Mouse (Mus musculus) fat pad, adult 2 months (tissue): ENCODE measurements around the gene Timm8a2.

Experiments
- DNase-seq: peaks from one replicate; pipeline ENCODE4 v3.0.0-alpha.2; 2011; ENCODE audit warnings: low read depth, low spot score; ENCODE audit errors: extremely low read depth

The Timm8a2 gene

DNA sequence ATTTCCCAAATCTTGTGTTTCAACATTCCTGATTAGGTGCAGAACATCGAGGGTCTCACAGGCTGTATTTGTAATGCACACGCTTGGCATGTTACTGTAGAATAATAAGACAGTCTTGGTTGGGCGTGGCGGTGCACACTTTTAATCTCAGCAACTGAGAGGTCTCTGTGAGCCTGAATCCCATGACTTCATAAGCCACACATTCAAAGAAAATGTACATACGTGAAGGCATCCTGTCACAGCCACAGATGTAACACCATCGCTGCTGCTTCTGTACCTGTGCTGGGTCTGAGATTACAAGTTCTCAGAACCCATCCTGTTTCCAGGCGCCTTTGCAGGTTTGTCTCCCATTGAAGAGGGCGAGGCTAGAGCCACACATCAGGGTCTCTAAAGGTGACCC, 22.7 kb upstream of the Timm8a2 start:
- DNase-seq = no peak

DNA sequence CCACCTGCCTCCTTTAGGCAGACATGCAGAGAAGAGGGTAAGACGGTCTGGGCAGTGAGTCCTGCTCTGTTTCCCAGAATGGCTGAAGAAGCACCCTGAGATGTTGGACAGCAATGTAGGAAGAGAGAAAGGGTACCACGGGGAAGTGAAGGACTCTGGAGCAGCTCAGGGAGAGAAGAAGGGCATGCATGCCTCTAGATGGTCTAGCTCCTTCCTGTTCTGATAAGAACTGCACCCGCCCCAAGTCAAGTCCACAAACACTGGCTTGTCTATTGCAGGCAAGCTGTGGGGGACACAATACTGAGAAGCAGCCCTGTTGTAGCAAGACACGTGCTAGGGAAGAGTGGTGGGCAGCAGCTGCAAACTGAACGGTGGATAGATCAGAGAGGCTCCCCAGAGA, 22.3 kb upstream of the Timm8a2 start:
- DNase-seq = no peak

DNA sequence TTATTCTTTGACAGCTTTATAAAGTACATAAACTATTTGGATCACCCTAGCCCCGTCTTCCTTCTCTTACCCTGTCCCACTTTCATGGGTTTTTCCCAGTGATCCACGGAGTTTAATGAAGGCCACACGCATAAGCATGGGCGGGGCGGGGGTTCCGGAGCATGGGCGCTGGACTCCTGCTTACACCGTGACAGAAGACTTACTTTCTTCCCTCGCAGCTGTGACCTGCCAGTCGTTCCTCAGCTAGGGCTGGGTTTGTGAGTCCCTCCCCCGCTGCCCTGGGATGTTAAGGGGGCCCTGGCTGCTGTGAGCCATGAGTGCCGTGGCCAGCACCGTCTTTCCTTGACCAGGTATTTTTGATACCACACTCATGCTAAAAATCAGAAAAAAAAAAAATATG, 21.7 kb upstream of the Timm8a2 start:
- DNase-seq = no peak

DNA sequence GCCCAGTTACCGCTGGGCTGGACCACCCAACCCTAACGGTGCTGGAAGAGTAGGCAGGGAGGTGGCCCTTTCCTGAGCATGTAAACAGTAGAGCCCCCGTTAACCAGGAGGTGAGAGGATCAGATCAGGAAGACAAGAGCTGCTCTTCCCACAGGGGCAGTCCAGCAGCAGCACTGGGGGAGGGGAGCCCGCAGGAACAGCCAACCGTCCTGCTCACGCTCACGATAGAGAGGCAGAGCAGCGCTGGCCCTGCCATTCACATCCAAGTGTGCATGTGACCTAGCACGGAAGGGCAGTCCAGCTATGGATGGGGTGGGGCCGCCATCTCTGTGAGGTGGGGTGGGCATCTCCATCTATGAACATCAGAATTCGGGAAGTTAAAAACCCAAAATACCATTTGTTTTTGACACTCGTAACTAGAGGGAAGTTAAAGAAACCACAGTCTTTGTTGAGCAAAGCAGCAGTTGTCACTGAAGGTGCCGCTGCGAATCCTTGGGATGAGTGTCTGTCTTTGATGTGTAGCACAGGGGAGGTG, 21.0 kb upstream of the Timm8a2 start:
- DNase-seq = no peak

DNA sequence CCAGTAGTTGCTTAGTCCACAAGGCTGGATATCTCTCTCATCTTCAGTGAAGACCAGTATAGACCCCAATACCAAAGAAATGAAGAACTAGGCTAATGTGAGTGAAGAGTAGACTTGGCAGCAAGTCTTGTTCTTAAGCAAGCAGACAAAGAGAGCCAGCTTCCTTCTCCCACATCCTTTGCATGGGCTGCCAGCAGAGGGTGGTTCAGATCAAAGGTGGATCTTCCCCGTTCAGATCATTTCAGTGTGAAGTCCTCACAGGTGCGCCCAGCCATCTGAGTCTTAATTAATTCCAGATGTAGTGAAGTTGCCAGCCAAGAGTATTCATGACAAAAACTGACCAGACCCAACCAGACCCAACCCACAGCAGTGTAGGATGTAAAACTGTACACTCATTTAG, 16.5 kb upstream of the Timm8a2 start:
- no peak for DNase-seq

DNA sequence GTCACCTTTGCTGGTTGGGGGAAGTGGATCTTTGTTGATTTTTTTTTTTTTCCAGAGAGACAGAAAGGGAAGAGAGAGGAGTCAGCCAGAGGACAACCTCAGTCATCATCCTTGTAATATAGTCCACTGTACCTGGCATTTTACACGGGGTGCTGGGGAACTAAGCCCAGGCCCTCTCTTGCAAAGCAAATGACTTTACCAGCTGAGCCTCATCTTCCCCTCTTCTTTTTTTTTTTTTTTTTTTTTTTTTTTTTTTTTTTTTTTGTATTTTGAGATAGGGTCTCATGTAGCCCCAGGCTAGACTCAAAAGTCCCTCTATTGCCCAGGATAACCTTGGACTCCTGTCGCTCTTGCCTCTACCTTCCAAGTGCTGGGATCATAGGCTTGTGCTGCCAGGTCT, 15.1 kb upstream of the Timm8a2 start:
- no peak for DNase-seq

DNA sequence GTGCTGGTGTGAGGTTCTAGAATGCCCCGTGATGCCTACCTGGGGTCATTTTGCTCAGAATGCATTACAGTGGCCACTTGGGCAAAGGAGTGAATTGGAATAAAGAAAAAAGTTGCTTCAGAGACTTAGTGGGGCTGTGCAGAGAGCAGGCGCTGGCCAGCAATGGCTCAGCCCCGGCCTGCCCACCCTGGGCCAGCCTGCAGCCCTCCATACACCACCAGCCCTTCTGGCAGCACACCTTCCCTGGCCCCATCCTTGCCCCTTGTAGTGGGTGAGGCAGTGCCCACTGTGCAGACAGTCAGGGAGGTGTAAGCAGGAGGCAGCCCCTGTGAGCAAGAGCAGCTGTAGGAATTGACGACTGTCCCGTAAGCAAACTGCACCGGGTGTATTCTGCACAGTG, 13.9 kb upstream of the Timm8a2 start:
- DNase-seq = no peak

DNA sequence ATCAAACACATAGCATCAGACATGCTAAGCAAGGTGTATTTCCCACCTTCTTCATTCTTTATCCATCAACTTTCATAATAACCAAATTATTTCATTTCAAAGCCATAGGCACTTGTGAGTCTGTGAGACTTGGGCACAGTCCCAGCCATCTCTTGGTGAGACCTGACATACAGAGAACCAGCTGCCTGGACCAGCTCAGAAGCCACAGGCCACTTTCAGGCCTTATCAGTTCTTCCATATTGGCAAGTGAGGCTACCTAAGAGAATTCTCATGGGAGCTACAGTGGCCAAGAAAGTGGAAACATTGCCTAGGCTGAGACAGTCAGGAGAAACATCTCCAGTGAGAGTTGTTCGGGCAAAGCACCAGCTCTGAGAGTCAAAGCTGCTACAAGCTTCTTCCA, 11.4 kb upstream of the Timm8a2 start:
- DNase-seq = no peak

DNA sequence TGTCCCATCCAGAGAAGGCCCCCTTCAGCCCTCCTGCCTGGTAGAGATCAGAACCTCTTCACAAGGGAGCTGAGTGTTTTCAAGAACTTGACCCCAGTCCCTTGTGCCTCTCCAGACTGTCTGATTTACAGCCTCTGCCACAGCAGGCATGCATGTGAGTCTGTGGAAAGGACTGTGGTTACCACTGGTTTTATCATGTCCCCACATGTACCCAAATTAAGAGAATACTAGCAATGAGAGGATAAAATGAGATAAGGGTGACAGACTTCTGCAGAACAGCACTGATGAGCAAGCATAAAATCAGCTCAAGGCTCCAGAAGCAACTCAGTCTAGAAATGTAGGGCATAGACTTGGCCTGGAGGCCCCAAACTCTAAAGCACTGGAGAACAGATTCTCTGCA, 10.5 kb upstream of the Timm8a2 start:
- DNase-seq = no peak

DNA sequence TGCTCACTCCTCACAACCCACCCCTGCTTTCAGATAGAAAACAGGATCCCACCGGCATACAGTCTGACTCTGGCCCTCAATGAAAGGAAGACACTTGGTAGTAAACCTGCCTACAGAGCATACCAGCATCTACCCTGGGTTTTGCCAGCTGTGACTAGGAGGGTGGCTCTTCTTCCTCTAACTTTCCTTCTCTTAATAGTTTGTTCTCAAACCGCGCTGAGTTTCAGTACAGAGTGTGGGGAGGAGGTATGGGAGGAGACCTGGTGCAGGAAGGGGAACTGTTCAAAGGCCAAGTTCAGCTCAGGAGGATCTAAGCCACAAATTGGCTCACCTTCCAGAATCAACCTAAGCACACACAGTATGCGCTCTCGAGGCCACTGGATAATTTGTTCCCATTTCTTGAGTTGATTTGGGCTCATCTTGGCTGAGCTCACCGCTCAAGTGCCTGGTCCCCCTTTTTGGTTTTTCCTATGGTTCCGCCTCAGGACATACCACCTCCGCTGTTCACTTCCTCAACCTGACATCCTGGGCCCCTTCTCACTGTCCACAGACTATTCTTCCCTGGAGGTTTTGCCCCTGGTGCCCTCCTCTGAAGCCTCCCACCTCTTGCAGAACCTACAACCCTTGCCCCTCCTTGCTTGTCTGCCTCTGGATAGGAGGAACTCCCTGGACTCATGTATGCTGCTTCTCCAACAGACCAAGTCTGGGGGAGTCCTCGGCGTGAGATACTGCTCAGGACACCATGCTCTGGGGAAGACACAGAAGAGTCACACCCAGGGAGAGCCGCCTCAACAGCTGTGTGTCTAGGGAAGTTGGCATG, 5.3 kb upstream of the Timm8a2 start:
- no peak for DNase-seq

DNA sequence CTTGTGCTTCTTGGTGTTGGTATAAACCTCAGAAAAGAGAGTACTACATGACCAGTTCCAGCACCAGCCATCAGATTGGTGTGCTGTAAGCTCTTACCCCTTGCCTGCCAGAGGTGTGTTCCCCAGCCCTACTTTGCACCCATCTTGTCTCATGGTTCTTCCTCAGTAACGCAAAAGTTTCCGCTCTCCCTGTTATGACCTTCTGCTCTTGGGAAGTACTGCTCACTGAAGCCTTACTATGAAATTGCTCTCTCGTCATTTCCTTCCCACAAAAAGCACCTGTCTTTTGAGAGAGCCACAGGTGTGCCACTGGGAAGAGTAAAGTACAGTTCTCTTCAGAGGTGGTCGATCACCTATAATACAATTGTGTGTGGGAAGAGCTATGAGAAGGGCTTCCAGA, 4.6 kb upstream of the Timm8a2 start:
- no peak for DNase-seq

DNA sequence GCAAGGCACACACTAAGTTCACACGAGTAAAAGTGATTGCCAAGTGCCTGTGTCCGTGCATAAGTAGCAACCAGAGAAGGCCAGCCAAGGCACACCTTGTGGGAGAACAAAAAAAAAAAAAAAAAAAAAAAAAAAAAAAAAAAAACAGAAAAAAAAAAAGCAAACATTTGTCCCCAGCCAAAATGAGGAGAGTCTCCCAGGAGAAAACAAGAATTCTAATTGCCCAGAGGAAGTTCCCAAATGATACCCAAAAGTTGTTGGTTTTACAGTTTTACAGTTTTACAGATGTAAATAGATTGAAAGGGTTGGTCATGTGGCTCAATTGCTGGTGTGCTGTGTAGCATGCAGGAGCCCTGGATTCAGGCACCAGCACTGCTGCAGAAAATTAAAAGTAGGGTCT, 2.4 kb upstream of the Timm8a2 start:
- DNase-seq = no peak

DNA sequence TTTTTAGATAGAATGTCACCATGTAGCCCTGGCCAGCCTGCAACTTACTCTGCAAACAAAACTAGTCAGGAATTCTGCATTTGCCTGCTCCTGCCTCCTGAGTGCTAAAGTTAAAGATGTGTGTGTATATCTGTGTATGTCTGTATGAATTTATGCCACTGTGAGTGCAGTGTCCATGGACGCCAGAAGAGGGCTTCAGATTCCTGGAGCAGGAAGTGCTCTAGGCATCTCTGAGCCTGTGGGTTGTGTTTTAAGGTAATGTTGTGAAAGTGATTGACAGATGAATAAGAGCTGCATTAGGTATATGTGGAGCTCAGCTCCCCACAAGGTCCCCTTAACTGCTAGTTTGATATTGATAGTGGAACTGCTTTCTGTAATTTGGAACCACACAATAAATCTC, 707 bp downstream of the Timm8a2 start:
- no peak for DNase-seq

DNA sequence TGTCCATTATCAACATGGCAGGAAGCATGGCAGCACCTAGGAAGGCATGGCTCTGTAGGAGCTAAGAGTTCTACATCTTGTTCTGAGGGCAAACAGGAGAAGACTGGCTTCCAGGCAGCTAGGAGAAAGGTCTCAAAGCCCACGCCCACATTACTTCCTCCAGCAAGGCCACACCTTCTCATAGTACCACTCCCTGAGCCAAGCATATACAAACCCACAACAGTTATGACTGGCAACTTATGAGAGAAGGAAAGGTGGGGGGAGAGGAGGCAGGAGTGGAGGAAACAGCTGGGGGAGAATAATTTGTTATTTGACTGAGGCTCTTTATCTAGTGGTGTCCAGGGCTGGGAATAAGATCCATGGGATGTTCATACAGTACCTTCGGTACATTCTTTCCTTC, 1.4 kb downstream of the Timm8a2 start:
- no peak for DNase-seq

DNA sequence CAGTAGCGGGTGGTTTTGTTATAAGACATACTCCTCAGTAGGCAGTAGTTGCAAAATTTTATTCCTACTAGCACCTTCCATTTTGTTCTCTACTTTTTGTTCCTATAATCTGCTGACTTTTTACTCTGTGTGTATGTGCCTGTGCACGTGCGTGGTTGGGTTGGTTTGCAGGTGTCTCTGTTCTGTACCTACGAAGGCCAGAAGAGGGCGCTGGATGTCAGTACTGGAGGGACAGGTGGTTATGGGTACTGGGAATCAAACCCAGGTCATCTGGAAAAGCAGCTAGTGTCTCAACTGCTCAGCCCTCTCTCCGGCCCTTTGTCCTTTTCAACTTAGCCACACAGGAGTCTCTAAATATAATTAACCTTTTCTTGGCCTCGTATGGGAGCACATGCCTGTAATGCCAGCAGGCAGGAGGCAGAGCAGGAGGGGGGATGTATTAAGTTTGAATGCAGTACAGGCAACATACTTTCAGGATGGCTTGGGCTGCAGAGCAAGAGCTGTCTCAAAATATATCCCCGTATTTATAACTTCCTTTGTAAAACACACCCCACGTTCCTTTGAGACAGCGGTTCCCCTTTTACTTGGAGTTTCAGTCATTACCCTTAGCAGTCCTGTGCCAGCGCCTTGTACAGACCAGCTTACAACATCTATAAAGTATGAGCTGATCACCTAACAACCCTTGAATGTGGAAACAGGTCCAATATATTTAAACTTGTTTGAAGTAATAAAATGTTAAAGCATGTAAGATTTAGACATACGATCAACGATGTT, 4.6 kb downstream of the Timm8a2 start:
- DNase-seq = no peak

DNA sequence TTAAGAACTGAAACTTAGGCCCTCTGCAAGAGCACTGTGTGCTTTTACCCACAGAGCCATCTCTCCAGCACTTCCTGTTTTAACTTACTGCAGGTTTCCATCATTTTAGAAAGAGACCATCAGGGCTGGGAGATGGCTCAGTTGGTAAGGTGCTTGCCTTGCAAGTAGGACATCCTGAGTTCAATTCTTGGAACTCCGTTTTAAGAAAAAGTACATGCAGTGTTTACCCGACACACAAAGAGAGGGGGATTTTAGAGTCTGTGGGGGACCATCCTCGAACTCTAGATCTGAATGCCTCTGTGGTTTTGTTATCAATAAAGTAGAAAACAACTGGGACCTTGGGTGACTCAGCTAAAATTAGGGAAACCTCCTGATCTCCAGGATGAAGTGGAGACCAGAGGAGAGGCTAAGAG, 6.9 kb downstream of the Timm8a2 start:
- DNase-seq = no peak

DNA sequence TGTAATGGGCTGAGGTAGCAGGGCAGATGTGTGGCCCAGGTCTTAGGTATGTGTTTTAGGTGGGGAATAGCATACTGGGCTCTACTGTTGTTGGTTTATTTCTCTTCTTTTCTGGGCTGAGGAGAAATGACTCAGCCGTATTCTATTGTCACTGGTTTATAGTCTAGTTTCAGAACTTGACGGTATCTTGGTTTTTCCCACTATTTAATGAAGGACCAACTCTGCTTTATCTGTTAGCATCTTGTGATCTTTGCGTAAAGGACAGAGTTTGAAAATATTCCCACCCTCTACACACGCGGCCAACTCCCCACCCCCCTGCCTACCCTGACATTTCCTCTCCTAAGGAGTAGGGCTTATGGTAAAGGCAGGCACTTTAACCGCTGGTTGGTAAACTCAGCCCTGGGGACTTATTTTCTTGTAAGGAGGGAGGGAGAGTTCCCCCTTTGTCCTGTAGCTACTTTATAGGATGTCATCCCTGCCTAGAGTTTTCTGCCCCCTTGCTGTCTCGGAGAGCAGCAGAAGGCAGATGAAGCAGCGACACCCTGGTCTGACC, 7.7 kb downstream of the Timm8a2 start:
- no peak for DNase-seq

DNA sequence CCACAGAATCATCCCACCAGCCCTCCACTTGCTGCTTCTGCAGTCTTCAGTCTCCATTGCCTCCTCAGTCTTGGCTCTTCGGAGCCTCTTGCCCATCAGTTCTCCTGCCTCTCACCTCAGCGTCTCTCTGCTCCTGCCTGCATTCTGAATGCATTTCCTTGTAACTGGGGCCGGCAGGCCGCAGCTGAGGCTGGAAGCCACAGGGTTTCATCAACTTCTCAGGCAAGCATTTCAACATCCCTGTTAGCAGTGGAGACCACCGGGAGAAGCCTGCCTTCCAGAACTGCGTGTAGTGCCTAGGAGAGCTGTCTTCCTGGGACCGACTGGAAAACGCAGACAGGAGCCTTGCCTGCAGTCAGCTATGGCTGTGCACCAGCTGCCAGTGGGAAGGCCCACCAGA, 13.3 kb downstream of the Timm8a2 start:
- no peak for DNase-seq

DNA sequence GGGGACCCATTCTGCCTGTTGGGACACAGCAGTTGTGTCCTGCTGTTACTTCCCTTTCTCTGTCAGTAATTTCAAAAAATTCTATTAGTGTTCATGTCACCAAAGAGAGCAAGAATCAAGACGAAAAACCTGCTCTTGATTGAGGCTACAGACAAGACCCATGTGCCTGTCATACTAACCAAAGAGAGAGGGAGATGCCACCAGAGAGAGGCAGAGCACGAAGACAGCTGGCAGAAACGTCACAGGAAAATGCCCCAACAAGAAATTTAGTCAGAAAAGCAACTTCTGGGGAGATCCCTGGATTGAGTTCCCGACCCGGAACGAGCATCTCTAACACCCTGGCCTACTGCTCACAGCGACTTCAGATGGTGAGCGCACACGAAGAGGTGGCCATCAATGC, 14.3 kb downstream of the Timm8a2 start:
- DNase-seq = no peak

DNA sequence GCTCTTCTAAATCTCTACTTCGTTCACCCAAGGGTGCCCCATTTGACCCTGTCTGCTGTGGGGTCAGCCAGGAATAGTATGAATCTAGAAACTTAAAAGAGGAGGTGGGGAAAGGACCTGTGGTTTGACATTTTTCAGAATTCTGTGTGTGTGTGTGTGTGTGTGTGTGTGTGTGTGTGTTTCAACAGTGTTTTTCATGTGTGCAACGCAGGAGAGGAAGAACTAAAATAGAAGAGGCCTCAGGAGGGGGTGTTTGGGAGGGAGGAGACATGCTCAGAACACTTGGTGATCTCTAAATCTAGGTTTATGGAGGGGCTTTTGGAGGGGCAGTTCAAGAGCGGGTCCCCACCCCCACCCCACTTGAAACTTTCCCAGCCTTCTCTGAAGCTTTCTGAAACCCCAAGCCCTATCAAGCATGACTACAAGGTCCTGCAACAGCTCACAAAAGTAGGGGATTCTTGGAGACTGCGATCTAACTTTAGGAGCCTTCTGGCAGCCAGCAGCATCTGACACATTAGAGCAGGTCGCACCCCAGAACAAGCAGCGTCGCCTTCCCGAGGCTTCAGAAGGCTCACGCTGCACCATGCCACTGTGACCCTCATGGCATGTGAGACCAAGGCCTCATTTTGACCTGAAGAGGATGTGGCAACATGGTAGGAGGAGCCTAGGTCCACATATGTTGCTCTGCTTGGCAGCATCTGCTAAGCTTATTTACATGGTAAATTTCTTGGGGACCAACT, 18.6 kb downstream of the Timm8a2 start:
- no peak for DNase-seq

DNA sequence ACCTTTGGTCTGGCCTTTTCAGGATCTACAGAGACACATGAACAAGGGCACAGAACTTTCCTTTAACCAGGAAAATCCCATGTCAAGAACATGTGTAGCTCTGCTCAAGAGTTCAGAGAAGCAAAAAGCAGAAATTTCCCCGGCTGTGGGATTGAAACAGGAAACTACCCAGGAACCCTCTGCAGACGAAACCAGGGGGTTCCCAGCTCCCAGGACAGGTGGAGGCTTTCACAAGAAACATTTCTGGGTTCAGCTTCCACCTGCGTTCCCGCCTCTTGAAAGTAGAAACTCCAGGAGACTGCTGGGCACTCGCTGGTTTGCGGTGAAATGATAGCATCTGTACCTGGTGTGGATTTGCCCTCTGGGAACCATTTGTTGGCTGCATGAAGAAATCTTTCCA, 22.4 kb downstream of the Timm8a2 start:
- DNase-seq = no peak
